Mouse (Mus musculus): Measurements from ENCODE around the gene Gm20388. TPM values are rescaled to one million over a fixed set of nuclear protein-coding genes. Genes with fewer than 3 reads are reported as not detected.
A peak's percentile ranks its signal among the peaks of the same experiment; 100 is the strongest.

Gm20388 gene
- polyA plus RNA-seq, 1 experiment from 2014 or later: not detected

GRCm38 (mm10) chr8:123884721-123885565 is 3974.3 kb downstream of the Gm20388 start:
- Histone ChIP-seq H3K27me3 (ENCODE audit: control insufficient read depth, insufficient read depth, low read depth, low read length) (no peaks in the 10 kb centered on the region; the same call in 1 of the 2 replicates), H3K9me3 (ENCODE audit: control insufficient read depth, low read length) (no peaks in the 10 kb centered on the region), H3K4me2 (ENCODE audit: low read depth, low read length) (no peak overlapping the region), H3K27ac (ENCODE audit: low read length) (no peak overlapping the region), H3K4me3 (ENCODE audit: low read length) (no peak overlapping the region), H3K36me3 (ENCODE audit: control insufficient read depth, insufficient read depth, low read length) (no peaks in the 10 kb centered on the region), H3K4me1 (replicated peaks; ENCODE audit: control insufficient read depth, insufficient read depth, low read length) (no peaks in the 10 kb centered on the region), H3K9ac (ENCODE audit: low read length) (no peak overlapping the region)
- ATAC-seq (ENCODE audit: low read depth): peak; percentile 52
- 4% methylated on average over 13 of the region's 14 CpGs for WGBS

GRCm38 (mm10) chr8:123887163-123887562 is 3976.5 kb downstream of the Gm20388 start:
- H3K27me3 ChIP-seq (ENCODE audit: control insufficient read depth, insufficient read depth, low read depth, low read length): peaks cover 20% of the 10 kb centered on the region
- H3K4me3 ChIP-seq (ENCODE audit: low read length): no peak overlapping the region
- no peaks in the 10 kb centered on the region for H3K9me3 ChIP-seq (ENCODE audit: control insufficient read depth, low read length)
- H3K4me1 ChIP-seq (replicated peaks; ENCODE audit: control insufficient read depth, insufficient read depth, low read length): no peaks in the 10 kb centered on the region
- no peak for ATAC-seq (ENCODE audit: low read depth)
- WGBS: 87% methylated on average over 4 of the region's 4 CpGs
- no peak overlapping the region for H3K27ac ChIP-seq (ENCODE audit: low read length)
- no peak overlapping the region for H3K4me2 ChIP-seq (ENCODE audit: low read depth, low read length)
- H3K9ac ChIP-seq (ENCODE audit: low read length): no peak overlapping the region
- H3K36me3 ChIP-seq (ENCODE audit: control insufficient read depth, insufficient read depth, low read length): no peaks in the 10 kb centered on the region

GRCm38 (mm10) chr8:123887956-123888355 is 3977.3 kb downstream of the Gm20388 start:
- no peak overlapping the region for H3K4me2 ChIP-seq (ENCODE audit: low read depth, low read length)
- H3K36me3 ChIP-seq (ENCODE audit: control insufficient read depth, insufficient read depth, low read length): no peaks in the 10 kb centered on the region
- H3K4me3 ChIP-seq (ENCODE audit: low read length): no peak overlapping the region
- no peak overlapping the region for H3K27ac ChIP-seq (ENCODE audit: low read length)
- no peak overlapping the region for H3K9ac ChIP-seq (ENCODE audit: low read length)
- ATAC-seq (ENCODE audit: low read depth): no peak
- H3K27me3 ChIP-seq (ENCODE audit: control insufficient read depth, insufficient read depth, low read depth, low read length): peaks cover 28% of the 10 kb centered on the region
- no peaks in the 10 kb centered on the region for H3K9me3 ChIP-seq (ENCODE audit: control insufficient read depth, low read length)
- 74% methylated on average over 2 of the region's 2 CpGs for WGBS
- no peaks in the 10 kb centered on the region for H3K4me1 ChIP-seq (replicated peaks; ENCODE audit: control insufficient read depth, insufficient read depth, low read length)

- WGBS: 59% methylated on average over 4 of the region's 4 CpGs
- peaks cover 46% of the 10 kb centered on the region for H3K27me3 ChIP-seq (ENCODE audit: control insufficient read depth, insufficient read depth, low read depth, low read length)
- no peaks in the 10 kb centered on the region for H3K4me1 ChIP-seq (replicated peaks; ENCODE audit: control insufficient read depth, insufficient read depth, low read length)
- H3K9me3 ChIP-seq (ENCODE audit: control insufficient read depth, low read length): no peaks in the 10 kb centered on the region
- no peaks in the 10 kb centered on the region for H3K36me3 ChIP-seq (ENCODE audit: control insufficient read depth, insufficient read depth, low read length)
- H3K4me3 ChIP-seq (ENCODE audit: low read length): no peak overlapping the region
- no peak overlapping the region for H3K27ac ChIP-seq (ENCODE audit: low read length)
- H3K4me2 ChIP-seq (ENCODE audit: low read depth, low read length): no peak overlapping the region
- no peak overlapping the region for H3K9ac ChIP-seq (ENCODE audit: low read length)
- ATAC-seq (ENCODE audit: low read depth): no peak
Observed at GRCm38 (mm10) chr8:123889797-123890196, 3979.2 kb downstream of the Gm20388 start.

- Histone ChIP-seq H3K27ac (ENCODE audit: low read length) (no peak overlapping the region), H3K9ac (ENCODE audit: low read length) (no peak overlapping the region), H3K4me2 (ENCODE audit: low read depth, low read length) (no peak overlapping the region), H3K27me3 (ENCODE audit: control insufficient read depth, insufficient read depth, low read depth, low read length) (peaks cover 54% of the 10 kb centered on the region), H3K36me3 (ENCODE audit: control insufficient read depth, insufficient read depth, low read length) (no peaks in the 10 kb centered on the region), H3K4me3 (ENCODE audit: low read length) (no peak overlapping the region), H3K9me3 (ENCODE audit: control insufficient read depth, low read length) (no peaks in the 10 kb centered on the region), H3K4me1 (replicated peaks; ENCODE audit: control insufficient read depth, insufficient read depth, low read length) (no peaks in the 10 kb centered on the region)
- WGBS: under 1% methylated on average over 11 of the region's 11 CpGs
- no peak for ATAC-seq (ENCODE audit: low read depth)
Observed at GRCm38 (mm10) chr8:123891271-123891670, 3980.6 kb downstream of the Gm20388 start.

GRCm38 (mm10) chr8:123891883-123892585 is 3981.4 kb downstream of the Gm20388 start:
- no peak overlapping the region for H3K27ac ChIP-seq (ENCODE audit: low read length)
- peaks cover 54% of the 10 kb centered on the region for H3K27me3 ChIP-seq (ENCODE audit: control insufficient read depth, insufficient read depth, low read depth, low read length)
- no peaks in the 10 kb centered on the region for H3K4me1 ChIP-seq (replicated peaks; ENCODE audit: control insufficient read depth, insufficient read depth, low read length)
- no peak overlapping the region for H3K9ac ChIP-seq (ENCODE audit: low read length)
- H3K4me2 ChIP-seq (ENCODE audit: low read depth, low read length): no peak overlapping the region
- ATAC-seq (ENCODE audit: low read depth): no peak
- no peaks in the 10 kb centered on the region for H3K36me3 ChIP-seq (ENCODE audit: control insufficient read depth, insufficient read depth, low read length)
- WGBS: 1% methylated on average over 49 of the region's 49 CpGs
- H3K4me3 ChIP-seq (ENCODE audit: low read length): no peak overlapping the region
- no peaks in the 10 kb centered on the region for H3K9me3 ChIP-seq (ENCODE audit: control insufficient read depth, low read length)

GRCm38 (mm10) chr8:123892586-123893155 is 3982.0 kb downstream of the Gm20388 start:
- WGBS: 14% methylated on average over 30 of the region's 30 CpGs
- Histone ChIP-seq H3K4me3 (ENCODE audit: low read length) (no peak overlapping the region), H3K36me3 (ENCODE audit: control insufficient read depth, insufficient read depth, low read length) (no peaks in the 10 kb centered on the region), H3K4me1 (replicated peaks; ENCODE audit: control insufficient read depth, insufficient read depth, low read length) (no peaks in the 10 kb centered on the region), H3K9me3 (ENCODE audit: control insufficient read depth, low read length) (no peaks in the 10 kb centered on the region), H3K9ac (ENCODE audit: low read length) (no peak overlapping the region), H3K27ac (ENCODE audit: low read length) (no peak overlapping the region), H3K4me2 (ENCODE audit: low read depth, low read length) (no peak overlapping the region), H3K27me3 (ENCODE audit: control insufficient read depth, insufficient read depth, low read depth, low read length) (peaks cover 54% of the 10 kb centered on the region)
- no peak for ATAC-seq (ENCODE audit: low read depth)

GRCm38 (mm10) chr8:123893413-123893812 is 3982.8 kb downstream of the Gm20388 start:
- H3K9me3 ChIP-seq (ENCODE audit: control insufficient read depth, low read length): no peaks in the 10 kb centered on the region
- H3K36me3 ChIP-seq (ENCODE audit: control insufficient read depth, insufficient read depth, low read length): no peaks in the 10 kb centered on the region
- H3K27me3 ChIP-seq (ENCODE audit: control insufficient read depth, insufficient read depth, low read depth, low read length): peaks cover 54% of the 10 kb centered on the region
- no peak overlapping the region for H3K4me2 ChIP-seq (ENCODE audit: low read depth, low read length)
- H3K27ac ChIP-seq (ENCODE audit: low read length): no peak overlapping the region
- no peak overlapping the region for H3K9ac ChIP-seq (ENCODE audit: low read length)
- no peaks in the 10 kb centered on the region for H3K4me1 ChIP-seq (replicated peaks; ENCODE audit: control insufficient read depth, insufficient read depth, low read length)
- H3K4me3 ChIP-seq (ENCODE audit: low read length): no peak overlapping the region
- ATAC-seq (ENCODE audit: low read depth): no peak
- 69% methylated on average over 11 of the region's 11 CpGs for WGBS

- ATAC-seq (ENCODE audit: low read depth): no peak
- Histone ChIP-seq H3K9ac (ENCODE audit: low read length) (no peak within 1 kb of the TSS), H3K4me3 (ENCODE audit: low read length) (no peak within 1 kb of the TSS), H3K4me2 (ENCODE audit: low read depth, low read length) (no peak within 1 kb of the TSS), H3K27me3 (ENCODE audit: control insufficient read depth, insufficient read depth, low read depth, low read length) (peaks cover 54% of the 10 kb centered on the region), H3K9me3 (ENCODE audit: control insufficient read depth, low read length) (no peaks in the 10 kb centered on the region), H3K27ac (ENCODE audit: low read length) (no peak within 1 kb of the TSS), H3K36me3 (ENCODE audit: control insufficient read depth, insufficient read depth, low read length) (no peaks in the 10 kb centered on the region; the same call in 1 of the 2 replicates), H3K4me1 (replicated peaks; ENCODE audit: control insufficient read depth, insufficient read depth, low read length) (no peaks in the 10 kb centered on the region)
- WGBS: 23% methylated on average over 15 of the region's 15 CpGs
Observed at GRCm38 (mm10) chr8:123894502-123895097, 3984.0 kb downstream of the Gm20388 start, which contains the start of gene Acta1. Gene Acta1 (minus strand): TSS chr8:123894751.
